Mouse (Mus musculus): ENCODE measurements around the gene Dapk3. TPM values are rescaled to one million over a fixed set of nuclear protein-coding genes. Genes with fewer than 3 reads are reported as not detected.

Gene Dapk3
- total and polyA plus RNA-seq, 3 experiments: 27.8 to 30.6 (median 29.0) TPM

DNA sequence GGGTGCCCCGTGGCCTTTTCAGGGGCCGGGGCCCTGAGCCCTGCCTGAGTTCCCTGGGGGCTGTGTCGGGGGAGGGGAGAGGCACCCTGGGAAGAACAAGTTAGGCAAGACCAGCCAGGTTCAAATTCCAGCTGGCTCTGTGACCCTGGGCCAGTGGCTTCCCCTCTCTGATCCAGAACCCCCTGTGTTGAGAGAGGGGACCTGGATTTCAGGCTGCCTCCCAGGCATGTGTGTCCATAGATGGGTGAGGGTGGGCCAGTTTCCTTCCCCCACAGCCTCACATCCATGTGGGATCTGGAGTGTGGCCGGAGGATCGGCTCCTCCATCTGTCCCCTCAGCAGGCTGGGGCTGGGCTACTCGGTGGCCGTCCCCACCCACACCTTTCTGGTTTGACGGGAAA lies 42.8 kb upstream of the Dapk3 start:
- 19% methylated on average over 8 of the region's 8 CpGs for WGBS
- TF ChIP-seq CTCF (IDR thresholded peaks at IDR 0.05) (no peak), POLR2A (IDR thresholded peaks at IDR 0.05; ENCODE audit: insufficient read depth, low read depth, low read length) (no peak), EP300 (IDR thresholded peaks at IDR 0.05; ENCODE audit: insufficient read depth, low read depth, low read length) (no peak)
- Histone ChIP-seq H3K79me2 (replicated peaks; ENCODE audit: control insufficient read depth, insufficient read depth, low read length) (peaks cover 29% of the 10 kb centered on the region), H3K4me3 (peak overlapping the region; percentile 45), H3K4me1 (ENCODE audit: control insufficient read depth, insufficient read depth, low read length) (peaks cover 24% of the 10 kb centered on the region), H3K9ac (ENCODE audit: low read depth, low read length) (peak overlapping the region; percentile 66), H3K27me3 (ENCODE audit: control insufficient read depth, insufficient read depth, low read length) (no peaks in the 10 kb centered on the region), H3K27ac (peak overlapping the region; percentile 83), H3K36me3 (ENCODE audit: control insufficient read depth, insufficient read depth, low read length) (no peaks in the 10 kb centered on the region; the same call in 1 of the 2 replicates)
- DNase-seq: peak in 1 of 2 experiments; percentile 45
- intact Hi-C loops (cut with DNase I): no loop called here

- intact Hi-C loops (cut with DNase I): no loop called here
- DNase-seq: peak; percentile 64 to 71
- 22% methylated on average over 10 of the region's 10 CpGs for WGBS
- Histone ChIP-seq H3K36me3 (ENCODE audit: control insufficient read depth, insufficient read depth, low read length) (no peaks in the 10 kb centered on the region; the same call in 1 of the 2 replicates), H3K4me1 (ENCODE audit: control insufficient read depth, insufficient read depth, low read length) (peaks cover 28% of the 10 kb centered on the region), H3K9ac (ENCODE audit: low read depth, low read length) (peak overlapping the region; percentile 66), H3K27ac (peak overlapping the region; percentile 83), H3K27me3 (ENCODE audit: control insufficient read depth, insufficient read depth, low read length) (no peaks in the 10 kb centered on the region), H3K4me3 (peak overlapping the region; percentile 45), H3K79me2 (replicated peaks; ENCODE audit: control insufficient read depth, insufficient read depth, low read length) (peaks cover 32% of the 10 kb centered on the region)
- TF ChIP-seq EP300 (IDR thresholded peaks at IDR 0.05; ENCODE audit: insufficient read depth, low read depth, low read length) (no peak), CTCF (IDR thresholded peaks at IDR 0.05) (no peak)
Measured at GRCm38 (mm10) chr10:81140717-81141454, 41.9 kb upstream of the Dapk3 start.

GRCm38 (mm10) chr10:81141455-81142210 lies 41.2 kb upstream of the Dapk3 start:
- Histone ChIP-seq H3K4me1 (ENCODE audit: control insufficient read depth, insufficient read depth, low read length) (peaks cover 28% of the 10 kb centered on the region), H3K27ac (peak overlapping the region; percentile 83), H3K36me3 (ENCODE audit: control insufficient read depth, insufficient read depth, low read length) (no peaks in the 10 kb centered on the region; the same call in 1 of the 2 replicates), H3K27me3 (ENCODE audit: control insufficient read depth, insufficient read depth, low read length) (no peaks in the 10 kb centered on the region), H3K9ac (ENCODE audit: low read depth, low read length) (0 out of 2 replicates have a peak overlapping the region, but pooled peaks have one; percentile 2), H3K4me3 (peak overlapping the region; percentile 45; the same call in 1 of the 2 replicates), H3K79me2 (replicated peaks; ENCODE audit: control insufficient read depth, insufficient read depth, low read length) (peaks cover 35% of the 10 kb centered on the region)
- WGBS: 66% methylated on average over 7 of the region's 7 CpGs
- no peak for DNase-seq
- TF ChIP-seq EP300 (IDR thresholded peaks at IDR 0.05; ENCODE audit: insufficient read depth, low read depth, low read length) (no peak), CTCF (IDR thresholded peaks at IDR 0.05) (no peak), POLR2A (IDR thresholded peaks at IDR 0.05; ENCODE audit: insufficient read depth, low read depth, low read length) (no peak)
- intact Hi-C loops (cut with DNase I): no loop called here

- Histone ChIP-seq H3K27ac (peak overlapping the region; percentile 65), H3K36me3 (ENCODE audit: control insufficient read depth, insufficient read depth, low read length) (no peaks in the 10 kb centered on the region; the same call in 1 of the 2 replicates), H3K4me1 (ENCODE audit: control insufficient read depth, insufficient read depth, low read length) (peaks cover 28% of the 10 kb centered on the region), H3K4me3 (no peak overlapping the region), H3K79me2 (replicated peaks; ENCODE audit: control insufficient read depth, insufficient read depth, low read length) (peaks cover 37% of the 10 kb centered on the region), H3K27me3 (ENCODE audit: control insufficient read depth, insufficient read depth, low read length) (no peaks in the 10 kb centered on the region), H3K9ac (ENCODE audit: low read depth, low read length) (no peak overlapping the region)
- TF ChIP-seq POLR2A (IDR thresholded peaks at IDR 0.05; ENCODE audit: insufficient read depth, low read depth, low read length) (no peak), CTCF (IDR thresholded peaks at IDR 0.05) (no peak), EP300 (IDR thresholded peaks at IDR 0.05; ENCODE audit: insufficient read depth, low read depth, low read length) (no peak)
- intact Hi-C loops (cut with DNase I): no loop called here
- DNase-seq: no peak
- WGBS: 50% methylated on average over 5 of the region's 5 CpGs
Measured at GRCm38 (mm10) chr10:81142551-81142981, 40.2 kb upstream of the Dapk3 start.

DNA sequence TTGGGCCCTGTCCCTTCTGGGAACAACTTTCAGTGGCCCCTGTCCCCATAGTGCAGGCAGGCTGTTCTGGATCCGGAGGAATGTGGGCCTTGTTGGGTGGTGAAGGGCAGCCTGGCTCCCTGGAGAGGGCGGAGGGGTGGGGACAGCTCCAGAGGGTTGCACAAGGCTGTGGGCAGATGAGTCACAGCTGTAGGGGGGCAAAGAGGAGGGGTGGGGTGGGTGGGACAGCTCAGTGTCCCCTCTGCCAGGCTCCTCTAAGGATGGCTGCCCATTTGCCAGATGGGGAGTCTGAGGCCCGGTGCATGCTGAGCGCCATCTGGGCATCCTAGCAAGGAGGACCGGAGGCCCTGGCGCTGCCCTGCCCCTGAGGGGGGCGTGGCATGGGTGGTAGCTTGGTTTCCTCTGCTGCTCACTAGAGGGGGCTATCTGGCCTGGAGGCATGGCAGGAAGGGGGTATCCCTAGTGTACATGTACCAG lies 39.6 kb upstream of the Dapk3 start:
- Histone ChIP-seq H3K27me3 (ENCODE audit: control insufficient read depth, insufficient read depth, low read length) (no peaks in the 10 kb centered on the region), H3K4me1 (ENCODE audit: control insufficient read depth, insufficient read depth, low read length) (peaks cover 28% of the 10 kb centered on the region), H3K36me3 (ENCODE audit: control insufficient read depth, insufficient read depth, low read length) (no peaks in the 10 kb centered on the region; the same call in 1 of the 2 replicates), H3K4me3 (no peak overlapping the region), H3K9ac (ENCODE audit: low read depth, low read length) (no peak overlapping the region), H3K79me2 (replicated peaks; ENCODE audit: control insufficient read depth, insufficient read depth, low read length) (peaks cover 36% of the 10 kb centered on the region), H3K27ac (peak overlapping the region; percentile 65; the same call in 1 of the 2 replicates)
- 62% methylated on average over 7 of the region's 7 CpGs for WGBS
- intact Hi-C loops (cut with DNase I): no loop called here
- TF ChIP-seq CTCF (IDR thresholded peaks at IDR 0.05) (peak; percentile 20; the same call in 1 of the 2 replicates), EP300 (IDR thresholded peaks at IDR 0.05; ENCODE audit: insufficient read depth, low read depth, low read length) (no peak), POLR2A (IDR thresholded peaks at IDR 0.05; ENCODE audit: insufficient read depth, low read depth, low read length) (no peak)
- DNase-seq: peak in 1 of 2 experiments; percentile 46

Measured in heart, adult 2 months (tissue).